Mouse (Mus musculus) fibroblast of lung, adult 2 months (primary cell): Measurements from ENCODE around the gene Otx1.

Source experiments
- DNase-seq: peaks from one replicate; pipeline ENCODE4 v3.0.0-alpha.2; 2011; ENCODE audit warnings: low read depth

Gene Otx1

GRCm38 (mm10) chr11:21999396-22000315, 3.0 kb downstream of the Otx1 start:
- no peak for DNase-seq

DNA sequence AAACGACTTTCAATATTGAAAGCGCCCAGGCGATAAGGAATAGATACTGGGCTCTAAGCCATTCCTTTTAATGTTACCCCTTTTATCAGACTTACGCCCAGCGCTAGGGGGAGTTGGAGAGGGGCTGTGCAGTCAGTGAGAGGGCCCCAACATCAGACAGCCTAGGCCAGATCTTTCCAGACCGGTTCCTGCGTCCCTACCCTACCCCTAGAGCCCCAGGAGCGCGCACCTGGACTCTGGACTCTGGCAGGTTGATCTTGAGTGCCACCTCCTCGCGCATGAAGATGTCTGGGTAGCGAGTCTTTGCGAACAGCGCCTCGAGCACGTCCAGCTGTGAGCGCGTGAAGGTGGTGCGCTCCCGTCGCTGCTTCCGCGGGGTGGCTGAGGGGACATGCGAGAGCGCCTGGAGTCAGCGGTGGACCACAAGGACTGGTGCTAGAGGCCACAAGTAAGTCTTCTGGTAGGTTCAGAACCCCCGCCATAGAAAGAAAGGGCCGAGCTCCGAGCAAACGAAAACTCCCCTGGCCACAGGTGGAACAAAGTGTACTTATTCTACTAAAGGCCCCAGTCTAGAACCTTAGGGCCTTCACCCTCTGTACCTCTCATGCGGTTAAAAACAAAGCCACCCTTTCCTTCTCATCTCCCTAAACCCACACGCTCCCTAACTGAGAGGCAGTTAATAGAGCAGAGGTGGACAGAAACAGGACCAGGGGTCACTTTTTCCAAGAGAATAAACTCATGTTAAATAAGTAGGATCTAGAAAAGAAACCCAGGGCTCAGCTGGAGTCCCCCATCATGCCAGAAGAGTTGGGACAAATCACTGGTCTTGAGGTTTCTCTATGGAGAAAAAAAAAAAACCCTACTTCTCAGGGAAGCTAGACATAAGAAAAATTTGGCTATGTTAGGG, 4.3 kb downstream of the Otx1 start:
- no peak for DNase-seq

GRCm38 (mm10) chr11:21997561-21998140, 5.0 kb downstream of the Otx1 start:
- DNase-seq, result no peak

- no peak for DNase-seq
These were observed 5.8 kb downstream of the Otx1 start for GRCm38 (mm10) chr11:21996661-21997560.

DNA sequence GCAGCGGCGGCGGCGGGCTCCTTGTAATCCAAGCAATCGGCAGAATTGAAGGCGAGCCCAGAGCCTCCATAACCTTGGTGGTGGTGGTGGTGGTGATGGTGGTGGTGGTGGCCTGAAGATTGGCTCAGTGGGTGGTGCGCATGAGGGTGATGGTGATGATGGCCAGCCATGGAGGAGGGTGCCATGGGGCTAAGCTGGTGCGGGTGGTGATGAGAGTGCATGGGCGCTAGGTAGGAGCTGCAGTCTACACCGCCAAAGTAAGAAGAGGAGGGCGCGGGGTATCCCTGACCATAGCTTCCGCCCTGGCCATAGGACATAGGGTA, 6.4 kb downstream of the Otx1 start:
- DNase-seq, result no peak

DNA sequence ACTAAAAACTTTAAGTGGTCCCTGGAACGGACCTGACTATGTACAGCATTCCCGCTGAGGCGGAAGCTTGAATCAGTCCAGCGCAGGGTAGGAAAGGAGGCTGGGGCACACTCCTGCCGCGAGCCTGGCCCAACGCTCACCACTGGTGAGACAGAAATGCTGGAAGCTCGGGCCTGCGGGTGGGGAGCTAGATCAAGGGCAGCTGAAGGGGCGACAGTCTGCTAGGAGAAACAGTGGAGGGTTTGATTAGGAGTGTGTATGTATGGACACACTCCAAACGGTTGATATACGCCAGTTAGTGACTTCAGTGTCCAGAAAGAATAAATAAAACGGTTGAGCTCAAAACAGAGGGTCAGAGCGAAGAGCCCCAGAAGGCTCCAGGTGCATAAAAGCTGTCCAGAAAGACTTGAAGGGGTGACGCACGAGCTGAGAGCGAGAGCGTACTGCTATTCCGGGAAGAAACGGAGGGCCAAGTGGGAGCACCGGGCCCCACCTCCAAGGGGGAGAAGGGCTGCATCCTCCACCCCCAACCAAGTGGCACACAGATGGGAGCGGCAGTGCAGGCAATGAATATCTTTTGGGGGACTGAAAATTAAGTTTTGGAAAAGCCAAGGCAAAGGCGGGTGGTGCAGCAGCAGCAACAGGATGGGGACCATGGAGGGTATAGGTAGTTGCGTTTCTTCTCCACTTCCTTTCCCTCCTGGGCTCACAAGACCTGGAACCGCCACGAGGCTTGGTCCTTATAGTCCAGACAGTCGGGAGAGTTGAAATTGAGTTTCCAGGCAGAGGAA, 7.0 kb downstream of the Otx1 start:
- no peak for DNase-seq

- no peak for DNase-seq
These were observed 8.0 kb downstream of the Otx1 start for GRCm38 (mm10) chr11:21994377-21995370.

- DNase-seq, result no peak
These were observed 8.9 kb downstream of the Otx1 start for GRCm38 (mm10) chr11:21993597-21994376.

DNA sequence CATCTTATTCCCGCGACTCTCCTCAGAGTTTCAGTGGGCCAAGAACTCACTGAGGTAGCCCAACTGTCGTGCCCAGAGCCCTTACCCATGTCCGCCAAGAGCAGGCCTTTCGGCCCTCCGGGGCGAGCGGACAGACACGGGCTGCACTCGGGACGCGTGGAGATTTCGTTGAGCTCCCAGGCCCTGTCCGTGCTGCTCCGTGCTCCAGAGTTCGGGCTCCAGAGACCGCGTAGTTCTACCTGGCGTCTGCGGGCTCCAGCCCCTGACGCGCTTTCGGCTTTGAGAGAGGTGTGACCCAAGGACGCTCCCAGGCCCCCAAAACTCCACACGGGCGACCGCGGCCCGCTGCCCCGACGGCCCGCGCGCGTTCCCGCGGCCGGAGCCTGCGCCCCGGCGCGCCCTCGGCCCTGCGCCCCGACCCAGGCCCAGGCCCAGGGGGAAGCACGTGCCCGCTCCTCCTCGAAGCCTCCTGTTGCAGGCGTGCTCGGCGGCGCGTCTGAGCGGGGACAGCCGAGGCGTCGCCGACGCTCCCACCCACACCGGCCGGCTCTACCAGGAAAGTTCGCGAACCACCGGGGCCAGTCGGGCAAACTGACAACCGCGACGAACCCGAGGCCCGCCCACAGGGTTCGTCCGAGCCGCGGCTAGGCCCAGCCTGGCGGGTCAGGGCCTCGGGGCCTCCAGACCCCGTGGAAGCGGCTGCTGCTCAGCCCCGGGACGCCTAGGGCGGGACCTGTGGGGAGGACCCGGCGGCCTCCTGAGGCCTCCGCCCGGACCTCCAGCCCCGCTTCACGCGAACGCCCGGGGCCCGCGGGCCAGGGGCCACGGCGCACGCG, 9.7 kb downstream of the Otx1 start:
- no peak for DNase-seq

GRCm38 (mm10) chr11:21988398-21988946, 14.2 kb downstream of the Otx1 start:
- no peak for DNase-seq

GRCm38 (mm10) chr11:21985118-21985517, 17.6 kb downstream of the Otx1 start:
- no peak for DNase-seq

- no peak for DNase-seq
These were observed 28.6 kb downstream of the Otx1 start for GRCm38 (mm10) chr11:21974005-21974531.

DNA sequence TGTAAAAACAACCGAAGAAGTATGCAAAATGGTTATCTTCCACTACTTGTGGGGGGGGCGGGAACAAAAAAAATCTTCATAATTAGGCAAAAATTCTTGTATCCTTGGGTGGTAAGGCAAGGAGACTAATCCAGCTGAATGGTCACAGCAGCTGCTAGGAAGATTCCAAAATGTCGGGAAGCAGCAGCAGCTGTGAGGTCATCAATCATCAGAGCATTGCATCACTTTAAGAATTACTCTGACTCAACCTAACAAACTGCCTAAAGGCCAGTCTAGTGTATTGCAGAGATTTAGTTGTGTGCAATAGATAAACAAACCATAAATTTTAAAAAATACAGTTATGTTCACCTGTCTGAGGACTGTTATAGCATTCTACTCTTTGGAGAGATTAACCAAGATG, 29.1 kb downstream of the Otx1 start:
- DNase-seq, result no peak

- DNase-seq, result no peak
These were observed 33.8 kb downstream of the Otx1 start for GRCm38 (mm10) chr11:21968922-21969321.

DNA sequence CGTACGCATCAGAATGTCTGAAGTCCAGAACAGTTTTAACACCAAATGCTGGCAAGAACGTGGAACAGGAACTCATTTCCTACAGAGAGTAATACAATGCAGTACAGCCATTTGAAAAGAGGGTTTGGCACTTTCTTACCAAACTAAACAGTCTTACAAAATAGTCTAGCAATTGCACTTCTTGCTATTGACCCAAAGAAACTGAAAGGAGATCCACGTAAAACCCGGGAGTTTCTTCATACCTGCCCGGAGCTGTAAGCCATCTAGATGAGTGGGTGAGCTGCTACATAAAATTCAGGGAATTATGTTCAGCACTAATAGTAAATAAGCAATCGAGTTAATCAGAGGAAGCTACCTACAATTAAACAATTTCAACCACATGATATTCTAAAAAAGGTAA, 47.5 kb downstream of the Otx1 start:
- DNase-seq, result no peak

- DNase-seq, result peak; percentile 12
These were observed 51.0 kb downstream of the Otx1 start for GRCm38 (mm10) chr11:21951657-21952237.

GRCm38 (mm10) chr11:21950094-21950493, 52.6 kb downstream of the Otx1 start:
- no peak for DNase-seq
